Mouse (Mus musculus) frontal cortex, adult 2 months (tissue): ENCODE results near the gene Myo1a. TPM values are rescaled to one million over a fixed set of nuclear protein-coding genes. Genes with fewer than 3 reads are reported as not detected.
A peak's percentile ranks its signal among the peaks of the same experiment; 100 is the strongest.

Source experiments
- DNase-seq, 2 experiments: peaks; one replicate each; pipeline ENCODE4 v3.0.0; 2022; ENCODE audit warnings: low spot score in 1 of 2; ENCODE audit errors: extremely low spot score in 1 of 2
- polyA plus RNA-seq: library from polyadenylated mRNA; depleted of rRNA; stranded (reverse); fragments of >200 nt; gene quantifications from 2 replicates; pipeline ENCODE4 v1.2.3, GENCODE M21; 2012

Gene Myo1a
- polyA plus RNA-seq, 1 experiment, result 1.5 TPM

- DNase-seq, result no peak
These were observed 19.2 kb downstream of the Myo1a start, which contains the start of gene Tac2 for GRCm38 (mm10) chr10:127724178-127724577. Gene Tac2 (plus strand): TSS chr10:127724478.

GRCm38 (mm10) chr10:127725136-127725535 lies 20.2 kb downstream of the Myo1a start:
- no peak for DNase-seq

- peak in 1 of 2 experiments; percentile 31 for DNase-seq
These were observed 23.5 kb downstream of the Myo1a start for GRCm38 (mm10) chr10:127728437-127728836.

GRCm38 (mm10) chr10:127730285-127730932 lies 25.4 kb downstream of the Myo1a start:
- peak in 1 of 2 experiments; percentile 52 for DNase-seq

- DNase-seq, result no peak
These were observed 26.0 kb downstream of the Myo1a start for GRCm38 (mm10) chr10:127730933-127731310.

DNA sequence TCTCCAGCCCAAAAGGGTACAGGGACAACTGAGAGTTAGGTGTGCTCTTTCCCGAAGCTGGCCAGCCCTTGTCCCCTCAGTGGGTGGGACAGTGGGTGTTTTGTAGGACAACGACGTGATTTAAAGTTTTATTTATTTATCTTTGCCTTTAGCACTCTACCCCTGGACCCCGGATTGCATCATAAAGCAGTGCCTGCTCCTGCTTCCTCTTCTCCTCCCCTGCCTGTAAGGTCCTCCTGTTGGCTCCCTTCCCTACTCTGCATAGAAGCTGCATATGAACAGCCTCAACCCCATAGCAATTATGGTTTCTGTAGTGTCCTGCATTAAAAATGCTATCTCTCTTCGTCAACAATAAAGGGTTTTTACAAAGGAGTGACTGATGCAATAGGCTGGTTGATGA lies 26.4 kb downstream of the Myo1a start:
- DNase-seq, result no peak

- peak in 1 of 2 experiments; percentile 48 for DNase-seq
These were observed 29.5 kb downstream of the Myo1a start for GRCm38 (mm10) chr10:127734434-127734833.

DNA sequence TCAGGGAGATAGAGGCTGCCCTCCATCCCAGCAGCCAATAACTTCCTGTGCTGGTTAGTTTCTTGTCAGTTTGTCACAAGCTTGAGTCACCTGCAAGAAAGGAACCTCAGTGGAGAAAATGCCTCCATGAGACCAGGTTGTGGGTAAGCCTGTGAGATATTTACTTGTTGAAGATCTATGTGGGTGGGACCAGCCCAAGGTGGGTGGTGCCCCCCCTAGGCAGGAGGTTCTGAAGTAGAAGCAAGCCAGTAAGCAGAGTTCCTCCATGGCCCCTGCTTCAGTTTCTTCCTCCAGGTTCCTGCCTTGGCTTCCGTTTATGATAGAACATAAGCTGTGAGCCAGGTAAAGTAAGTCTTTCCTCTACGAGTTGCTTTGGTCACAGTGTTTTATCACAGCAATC lies 31.3 kb downstream of the Myo1a start:
- no peak for DNase-seq

GRCm38 (mm10) chr10:127736916-127737315 lies 31.9 kb downstream of the Myo1a start:
- no peak for DNase-seq

GRCm38 (mm10) chr10:127737552-127737951 lies 32.6 kb downstream of the Myo1a start:
- no peak for DNase-seq

DNA sequence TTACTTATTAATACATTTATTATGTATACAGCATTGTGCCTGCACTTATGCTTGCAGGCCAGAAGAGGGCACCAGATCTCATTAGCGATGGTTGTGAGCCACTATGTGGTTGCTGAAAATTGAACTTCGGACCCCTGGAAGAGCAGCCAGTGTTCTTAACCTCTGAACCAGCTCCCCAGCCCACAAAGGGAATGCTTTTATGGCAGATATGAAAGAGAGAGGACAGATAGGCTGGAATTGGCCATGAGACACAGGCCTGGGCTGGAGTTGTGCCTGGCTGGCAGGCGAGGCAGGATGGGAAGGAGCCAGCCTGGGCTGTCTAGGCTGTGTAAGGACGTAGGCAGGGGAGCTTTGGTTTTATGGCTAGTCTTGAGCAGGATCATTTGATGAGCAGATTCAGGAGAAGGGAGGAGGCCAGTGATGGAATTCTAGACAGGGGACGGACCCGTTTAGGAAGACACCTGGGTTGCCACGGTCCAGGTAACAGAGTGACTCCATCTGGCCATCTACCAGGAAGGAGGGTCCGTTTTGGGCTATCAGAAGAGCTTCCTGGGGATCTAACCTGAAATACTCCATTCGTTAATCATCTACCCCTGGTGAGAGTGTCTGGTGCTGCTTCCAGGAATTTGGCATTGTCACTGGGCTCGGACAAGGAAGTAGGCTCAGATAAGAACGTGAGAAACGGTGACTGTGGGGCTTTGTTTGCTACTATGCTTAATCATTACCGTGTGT lies 33.3 kb downstream of the Myo1a start:
- peak in 1 of 2 experiments; percentile 45 for DNase-seq

GRCm38 (mm10) chr10:127739083-127739660 lies 34.2 kb downstream of the Myo1a start, which contains the start of gene Zbtb39:
Gene Zbtb39 (plus strand): TSS chr10:127739538.
- peak in 1 of 2 experiments; percentile 71 for DNase-seq

DNA sequence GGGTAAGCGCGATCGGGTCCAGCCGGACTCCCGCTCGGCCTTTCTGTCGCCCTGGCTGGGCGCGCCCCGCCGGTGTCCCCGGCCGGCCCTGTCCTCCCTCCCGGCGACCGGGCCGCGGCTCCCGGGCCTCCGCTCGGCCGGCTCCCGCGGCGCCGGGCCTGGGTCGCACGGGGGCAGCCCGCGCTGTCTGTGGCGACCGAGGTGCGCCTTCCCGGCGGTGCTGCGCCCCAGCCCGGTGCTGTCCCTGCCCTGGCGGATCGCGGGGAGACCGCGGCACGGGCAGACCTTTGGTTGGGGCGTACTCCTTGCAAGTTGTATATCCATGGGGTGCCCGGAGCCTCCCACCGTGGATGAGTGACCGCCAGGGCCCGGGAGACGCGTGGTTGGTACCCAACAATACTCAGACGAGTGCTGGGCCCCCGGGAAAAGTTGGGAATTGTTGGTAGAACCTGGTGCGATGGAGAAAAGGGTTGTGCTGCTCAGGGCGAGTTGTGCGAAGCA lies 34.7 kb downstream of the Myo1a start:
- DNase-seq, result no peak

GRCm38 (mm10) chr10:127744661-127745060 lies 39.7 kb downstream of the Myo1a start:
- DNase-seq, result peak in 1 of 2 experiments; percentile 29

DNA sequence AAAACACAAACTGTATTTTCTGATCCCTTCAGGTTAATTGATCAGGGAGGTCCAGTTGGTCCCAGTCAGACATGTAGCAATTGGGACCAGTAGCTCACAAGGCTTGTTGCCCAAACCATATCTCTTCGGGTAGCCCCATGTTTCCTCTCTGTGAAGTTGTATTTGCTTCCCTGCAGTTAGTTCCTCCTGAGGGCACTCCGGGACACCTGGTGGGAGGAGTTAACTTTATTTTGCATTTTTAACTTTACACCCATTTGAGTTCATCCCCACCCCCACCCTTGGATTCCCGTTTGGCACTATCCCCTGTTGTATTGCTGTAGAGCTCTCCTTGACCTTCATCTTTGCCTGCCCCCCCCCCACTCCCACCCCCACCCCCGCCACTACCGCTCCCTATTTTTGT lies 40.9 kb downstream of the Myo1a start:
- DNase-seq, result no peak

DNA sequence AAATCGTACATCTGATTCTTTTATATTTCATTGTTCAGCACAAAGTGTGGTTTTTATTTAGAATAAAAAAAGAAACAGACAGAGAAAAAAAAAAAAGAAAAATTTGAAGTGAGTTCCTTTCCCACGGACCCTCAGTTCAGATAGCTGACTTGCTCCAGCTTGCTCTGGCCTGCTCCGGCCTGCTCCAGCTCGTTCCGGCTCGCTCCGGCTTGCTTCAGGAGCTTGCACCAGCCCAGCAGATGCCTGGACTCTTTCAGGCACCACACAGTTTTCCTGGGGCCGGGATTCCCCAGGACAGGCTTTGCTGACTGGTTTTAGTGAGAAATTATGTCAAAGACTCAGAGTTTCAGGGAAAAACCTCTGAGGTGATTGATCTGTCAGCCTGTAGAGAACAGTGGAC lies 42.3 kb downstream of the Myo1a start:
- no peak for DNase-seq

DNA sequence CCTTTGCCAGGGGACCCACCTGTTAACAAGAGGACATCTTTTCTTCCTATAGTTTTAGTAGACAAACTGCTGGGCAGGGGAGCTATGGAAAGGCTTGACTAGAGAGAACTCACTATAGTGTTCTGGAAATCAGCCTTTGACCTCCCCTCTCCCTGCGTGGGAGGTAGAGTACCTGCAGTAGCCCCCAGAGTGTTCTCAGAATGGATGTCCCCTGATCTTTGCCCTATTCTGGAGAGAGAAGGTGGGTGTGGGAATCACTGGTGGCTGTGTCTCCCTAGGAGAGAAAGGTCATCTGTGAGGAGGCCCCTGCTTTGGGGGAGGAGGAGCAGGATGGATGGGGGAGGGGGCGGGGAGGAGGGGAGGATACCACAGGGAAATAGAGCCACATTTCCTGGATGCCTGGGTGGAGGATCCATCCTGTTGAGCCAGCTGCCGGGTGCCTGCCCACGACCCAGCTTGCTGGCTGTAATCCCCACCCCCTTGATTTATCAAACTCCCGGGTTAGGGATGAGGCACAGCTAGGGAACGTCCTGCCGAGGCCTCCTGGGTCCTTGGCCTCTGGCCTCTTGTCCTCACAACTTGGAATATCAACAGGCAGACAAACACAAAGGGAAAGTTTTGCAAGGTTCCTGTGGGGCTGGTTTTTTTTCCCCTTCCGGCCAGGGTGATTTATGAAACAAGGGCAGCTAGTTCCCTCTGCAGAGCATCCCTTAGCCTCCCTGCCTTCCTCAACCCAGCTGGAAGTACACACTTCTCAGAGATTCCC lies 44.1 kb downstream of the Myo1a start:
- DNase-seq, result no peak

- DNase-seq, result no peak
These were observed 45.3 kb downstream of the Myo1a start for GRCm38 (mm10) chr10:127750136-127750777.

GRCm38 (mm10) chr10:127751548-127751947 lies 46.6 kb downstream of the Myo1a start, which contains the start of gene Gpr182:
Gene Gpr182 (minus strand): TSS chr10:127751732.
- no peak for DNase-seq

GRCm38 (mm10) chr10:127754566-127755166 lies 49.7 kb downstream of the Myo1a start:
- no peak for DNase-seq
